Mouse (Mus musculus) embryonic fibroblast, embryonic 13.5 days (primary cell): ENCODE data around the gene Asna1. TPM values are rescaled to one million over a fixed set of nuclear protein-coding genes. Genes with fewer than 3 reads are reported as not detected.

Source experiments
- H3K27ac ChIP-seq: 2 replicates; pipeline ENCODE4 v1.5.1; 2012; ENCODE audit warnings: low read length, control low read depth, inconsistent platforms; ENCODE audit not compliant: insufficient read depth
- H3K4me1 ChIP-seq: 2 replicates; pipeline ENCODE4 v1.6.1; 2011; ENCODE audit warnings: low read length; ENCODE audit not compliant: control insufficient read depth, insufficient read depth
- H3K4me3 ChIP-seq: 2 replicates; pipeline ENCODE4 v1.5.1; 2011; ENCODE audit warnings: mild to moderate bottlenecking, control low read depth, low read length; ENCODE audit not compliant: insufficient read depth
- CTCF ChIP-seq: IDR thresholded peaks from 2 replicates; pipeline ENCODE4 v1.5.1; 2011; ENCODE audit warnings: mild to moderate bottlenecking, control low read depth, low read length, moderate library complexity, borderline replicate concordance; ENCODE audit not compliant: insufficient read depth
- POLR2A ChIP-seq: IDR thresholded peaks from 2 replicates; pipeline ENCODE4 v1.6.1; 2011; ENCODE audit warnings: low read depth, mild to moderate bottlenecking, control low read depth, low read length, moderate library complexity
- polyA plus RNA-seq: library from polyadenylated mRNA; stranded (reverse); fragments of >200 nt; gene quantifications from 2 replicates; pipeline ENCODE4 v1.2.4, GENCODE M21; 2011; ENCODE audit warnings: low read depth; ENCODE audit not compliant: missing spikeins, insufficient read length

Gene Asna1
- polyA plus RNA-seq, 1 experiment = 73.2 TPM

DNA sequence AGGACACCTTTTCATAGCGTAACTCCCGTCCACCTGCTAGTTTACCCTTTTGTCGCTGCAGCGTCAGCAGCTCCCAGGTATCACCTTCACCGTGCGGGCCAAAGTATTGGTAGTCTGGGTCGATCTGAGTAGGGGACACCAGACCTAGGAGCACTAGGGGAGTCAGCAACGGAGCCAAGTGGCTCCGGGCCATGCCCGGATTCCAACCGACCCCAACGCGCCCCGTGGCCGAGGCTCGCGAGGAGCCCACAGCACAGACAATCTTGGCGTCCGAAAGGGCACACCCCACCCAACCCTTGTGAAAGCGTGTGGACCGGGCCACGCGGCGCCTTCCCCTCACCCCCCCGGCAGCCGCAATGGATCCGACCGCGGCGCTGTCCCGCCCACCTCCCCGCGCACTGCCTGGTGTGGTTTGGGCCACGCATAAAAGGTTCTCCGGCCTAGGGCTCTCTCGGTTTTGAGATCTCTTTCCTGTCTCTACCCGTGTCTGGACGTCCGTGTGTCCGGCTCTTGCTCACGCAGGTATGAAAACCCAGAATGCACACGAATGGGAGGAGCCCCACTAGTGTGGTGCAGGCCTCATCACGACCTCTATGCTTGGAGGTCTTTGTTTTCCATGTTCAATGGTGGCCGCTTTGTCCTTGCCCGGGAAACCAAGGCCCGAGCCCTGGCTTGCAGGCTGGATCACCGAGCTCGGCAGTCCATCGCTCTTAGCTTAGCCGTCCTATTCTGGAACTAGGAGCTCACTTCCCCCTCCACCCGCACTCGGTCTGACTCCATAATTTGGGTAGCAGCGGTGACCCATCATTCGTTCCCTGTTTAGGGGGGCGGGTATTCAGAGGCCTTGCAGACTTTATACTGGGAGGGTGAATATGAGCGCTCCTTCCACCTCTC lies 55.6 kb downstream of the Asna1 start, which contains the start of the genes Gm49661, Prdx2 and Rnaseh2a:
Gene Gm49661 (minus strand): TSS at position 193 of the 894 bp plus-strand sequence.
Gene Prdx2 (plus strand): TSS at position 347 of the 894 bp plus-strand sequence.
Gene Rnaseh2a (minus strand): TSS at position 527 of the 894 bp plus-strand sequence.
- peaks cover 15% of the 10 kb centered on the region for H3K4me1 ChIP-seq
- peak within 1 kb of the TSS; percentile 65 for H3K4me3 ChIP-seq
- H3K27ac ChIP-seq = peak within 1 kb of the TSS; percentile 64
- TF ChIP-seq CTCF = no peak
- TF ChIP-seq POLR2A = peak; percentile 99

DNA sequence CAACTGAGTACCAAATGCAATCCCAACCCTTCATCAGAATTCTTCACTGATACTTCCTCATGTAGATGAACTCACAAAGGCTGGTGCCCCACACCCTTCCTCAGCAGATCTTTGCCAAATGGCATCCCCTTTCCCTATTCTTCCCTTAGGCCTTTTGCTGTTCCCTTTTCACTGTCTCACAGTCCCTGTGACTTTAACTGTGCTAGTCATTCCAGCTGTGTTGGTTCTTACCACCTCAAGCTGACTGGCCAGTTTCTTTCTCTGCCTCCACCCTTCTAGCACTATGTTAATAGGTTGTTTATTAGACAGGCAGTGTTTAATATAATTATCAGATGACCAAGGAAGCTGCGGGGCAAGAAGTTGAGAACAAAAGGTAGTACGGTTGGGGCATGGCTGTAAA lies 56.4 kb downstream of the Asna1 start:
- Histone ChIP-seq H3K27ac (peak overlapping the region; percentile 64), H3K4me3 (peak overlapping the region; percentile 65), H3K4me1 (peaks cover 15% of the 10 kb centered on the region)
- peak; percentile 48 for TF ChIP-seq POLR2A
- TF ChIP-seq CTCF = no peak

Other genes starting within 250 kb of the Asna1 start
- gene Nfix, start 224.9 kb downstream of the Asna1 start, polyA plus RNA-seq = 173 and 236 TPM in 2 replicates
- 2.0 and 2.3 TPM in 2 replicates for gene Dand5, start 202.5 kb downstream of the Asna1 start, polyA plus RNA-seq
- 11.7 and 12.6 TPM in 2 replicates for gene Gadd45gip1, start 193.8 kb downstream of the Asna1 start, polyA plus RNA-seq
- 57.6 and 61.7 TPM in 2 replicates for gene Rad23a, start 184.6 kb downstream of the Asna1 start, polyA plus RNA-seq
- gene Calr, start 178.3 kb downstream of the Asna1 start, polyA plus RNA-seq = 1,122 and 1,201 TPM in 2 replicates
- 41.0 and 43.5 TPM in 2 replicates for gene Farsa, start 168.3 kb downstream of the Asna1 start, polyA plus RNA-seq
- 8.7 and 18.9 TPM in 2 replicates for gene Syce2, start 153.2 kb downstream of the Asna1 start, polyA plus RNA-seq
- 18.6 and 23.5 TPM in 2 replicates for gene Gcdh, start 131.4 kb downstream of the Asna1 start, polyA plus RNA-seq
- not detected in 2 replicates for gene Klf1, start 123.4 kb downstream of the Asna1 start, polyA plus RNA-seq
- 17.2 and 19.7 TPM in 2 replicates for gene Dnase2a, start 116.7 kb downstream of the Asna1 start, polyA plus RNA-seq
- gene Mast1, start 87.9 kb downstream of the Asna1 start, polyA plus RNA-seq = not detected in 2 replicates
- gene Rtbdn, start 78.3 kb downstream of the Asna1 start, polyA plus RNA-seq = not detected in 2 replicates
- gene Gm49661, start 55.8 kb downstream of the Asna1 start, polyA plus RNA-seq = not detected in 2 replicates
- 244 and 312 TPM in 2 replicates for gene Prdx2, start 55.7 kb downstream of the Asna1 start, polyA plus RNA-seq
- gene Rnaseh2a, start 55.5 kb downstream of the Asna1 start, polyA plus RNA-seq = 27.9 and 30.7 TPM in 2 replicates
- gene Junb, start 46.6 kb downstream of the Asna1 start, polyA plus RNA-seq = 35.0 and 42.0 TPM in 2 replicates
- gene Hook2, start 34.7 kb downstream of the Asna1 start, polyA plus RNA-seq = 7.9 and 8.1 TPM in 2 replicates
- gene Best2, start 10.8 kb downstream of the Asna1 start, polyA plus RNA-seq = not detected in 2 replicates
- gene Trir, start 1.5 kb upstream of the Asna1 start, polyA plus RNA-seq = 108 and 117 TPM in 2 replicates
- 106 and 120 TPM in 2 replicates for gene Tnpo2, start 11.6 kb upstream of the Asna1 start, polyA plus RNA-seq
- 28.8 TPM in 2 replicates for gene Fbxw9, start 34.8 kb upstream of the Asna1 start, polyA plus RNA-seq
- not detected in 2 replicates for gene Gm5741, start 42.7 kb upstream of the Asna1 start, polyA plus RNA-seq
- gene Dhps, start 46.5 kb upstream of the Asna1 start, polyA plus RNA-seq = 36.1 and 36.7 TPM in 2 replicates
- 133 and 144 TPM in 2 replicates for gene Wdr83os, start 55.5 kb upstream of the Asna1 start, polyA plus RNA-seq
- 19.5 and 22.2 TPM in 2 replicates for gene Wdr83, start 56.0 kb upstream of the Asna1 start, polyA plus RNA-seq
- gene Man2b1, start 58.0 kb upstream of the Asna1 start, polyA plus RNA-seq = 45.5 and 51.3 TPM in 2 replicates
- gene Zfp791, start 97.8 kb upstream of the Asna1 start, polyA plus RNA-seq = 1.1 and 1.7 TPM in 2 replicates
- gene Cks1brt, start 126.6 kb upstream of the Asna1 start, polyA plus RNA-seq = not detected in 2 replicates
- not detected in 2 replicates for gene Olfr371, start 200.7 kb upstream of the Asna1 start, polyA plus RNA-seq